Mouse (Mus musculus) lung, embryonic 16.5 days (tissue): ENCODE results near the gene Wdr11. TPM values are rescaled to one million over a fixed set of nuclear protein-coding genes. Genes with fewer than 3 reads are reported as not detected.

Experiments
- ATAC-seq: fragments of 200-750 bp; cut with Nextera tagmentation; 2 replicates; pipeline ENCODE4 v1.8.0; 2017; ENCODE audit warnings: low read depth, mild to moderate bottlenecking, moderate library complexity
- H3K27ac ChIP-seq: fragments of 300-500 bp; sonication (generic); 2 replicates; pipeline ENCODE4 v1.5.1; 2014; ENCODE audit warnings: mild to moderate bottlenecking, control low read depth, low read length
- H3K27me3 ChIP-seq: fragments of 300-500 bp; sonication (generic); 2 replicates; pipeline ENCODE4 v1.6.1; 2014; ENCODE audit warnings: low read depth, low read length, mixed read lengths; ENCODE audit not compliant: control insufficient read depth, insufficient read depth
- H3K36me3 ChIP-seq: fragments of 300-500 bp; sonication (generic); 2 replicates; pipeline ENCODE4 v1.6.1; 2014; ENCODE audit warnings: low read length; ENCODE audit not compliant: control insufficient read depth, insufficient read depth
- H3K4me1 ChIP-seq: fragments of 300-500 bp; sonication (generic); replicated peaks from 2 replicates; pipeline ENCODE4 v1.6.1; 2014; ENCODE audit warnings: low read length, mixed read lengths; ENCODE audit not compliant: control insufficient read depth, insufficient read depth
- H3K4me2 ChIP-seq: fragments of 300-500 bp; sonication (generic); 2 replicates; pipeline ENCODE4 v1.6.1; 2014; ENCODE audit warnings: low read depth, low read length, control low read depth
- H3K4me3 ChIP-seq: fragments of 300-500 bp; sonication (generic); 2 replicates; pipeline ENCODE4 v1.5.1; 2014; ENCODE audit warnings: mild to moderate bottlenecking, low read length, control low read depth
- H3K9ac ChIP-seq: fragments of 300-500 bp; sonication (generic); 2 replicates; pipeline ENCODE4 v1.6.1; 2014; ENCODE audit warnings: low read length, control low read depth
- H3K9me3 ChIP-seq: fragments of 300-500 bp; sonication (generic); 2 replicates; pipeline ENCODE4 v1.6.1; 2016; ENCODE audit warnings: low read length; ENCODE audit not compliant: control insufficient read depth
- WGBS: fragments of 180-500 bp; shearing (Covaris S2); extraction: QIAGEN DNeasy Blood & Tissue Kit; methylation state at CpG from one replicate; pipeline ENCODE4 v1.1.7; 2014; 5-methylcytosine and 5-hydroxymethylcytosine counted together
- polyA plus RNA-seq: library from polyadenylated mRNA; unstranded; fragments of >200 nt; fragmentation: Nextera tagmentation; extraction: Ambion mirVana; gene quantifications from 2 replicates; pipeline ENCODE4 v1.2.1, GENCODE M21; 2015

Gene Wdr11
- polyA plus RNA-seq, 1 experiment from 2014 or later: 38.4 TPM

DNA sequence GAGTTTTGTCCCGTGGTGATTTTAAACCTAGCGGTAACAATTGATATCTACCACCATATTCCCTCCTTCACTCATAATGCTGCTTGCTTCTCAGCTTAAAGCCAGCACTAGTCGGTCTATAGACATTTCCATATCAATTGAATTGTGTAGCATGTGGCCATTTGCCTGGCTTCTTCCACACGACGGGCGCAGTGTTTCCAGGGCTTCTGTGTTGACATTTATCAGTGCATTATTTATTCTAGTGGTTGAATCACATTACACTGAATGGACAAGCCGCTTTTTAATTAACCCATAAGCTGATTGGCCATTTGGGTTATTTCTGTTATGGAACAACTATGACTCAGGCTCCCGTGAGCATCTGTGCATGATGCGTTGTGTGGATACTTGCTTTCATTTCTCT, 82.1 kb downstream of the Wdr11 start:
- Histone ChIP-seq H3K4me3 (no peak overlapping the region), H3K27me3 (no peaks in the 10 kb centered on the region), H3K27ac (peak overlapping the region; percentile 89; the same call in 1 of the 2 replicates), H3K4me2 (no peak overlapping the region), H3K4me1 (peaks cover 30% of the 10 kb centered on the region), H3K9me3 (no peaks in the 10 kb centered on the region), H3K36me3 (no peaks in the 10 kb centered on the region), H3K9ac (no peak overlapping the region)
- 74% methylated on average over 9 of the region's 9 CpGs for WGBS
- no peak for ATAC-seq

DNA sequence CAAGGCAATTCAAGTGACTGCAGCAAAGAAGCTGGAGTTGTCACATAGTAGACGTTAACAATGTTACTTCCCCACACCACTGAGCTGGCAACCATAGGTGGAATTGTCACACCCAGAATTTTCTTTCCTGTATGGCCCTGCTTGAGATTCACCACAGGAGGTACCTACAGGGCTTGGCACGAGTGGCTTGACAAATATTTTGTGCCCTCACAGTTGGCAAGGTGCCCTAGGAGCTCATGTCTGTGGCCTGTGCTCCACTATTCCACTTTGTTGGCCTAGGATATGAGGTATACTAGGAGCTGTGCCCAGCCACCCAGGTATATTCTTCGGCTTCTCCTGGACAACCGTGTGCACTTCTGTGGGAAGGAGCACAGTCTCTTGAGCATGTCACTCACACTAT, 82.9 kb downstream of the Wdr11 start:
- WGBS: 53% methylated on average over 4 of the region's 4 CpGs
- H3K4me2 ChIP-seq: no peak overlapping the region
- no peak overlapping the region for H3K4me3 ChIP-seq
- peak overlapping the region; percentile 53 for H3K27ac ChIP-seq
- H3K4me1 ChIP-seq: peaks cover 36% of the 10 kb centered on the region
- no peak for ATAC-seq
- no peak overlapping the region for H3K9ac ChIP-seq
- no peaks in the 10 kb centered on the region for H3K9me3 ChIP-seq
- no peaks in the 10 kb centered on the region for H3K27me3 ChIP-seq
- no peaks in the 10 kb centered on the region for H3K36me3 ChIP-seq

- WGBS: 89% methylated on average over 6 of the region's 6 CpGs
- no peak overlapping the region for H3K9ac ChIP-seq
- H3K36me3 ChIP-seq: no peaks in the 10 kb centered on the region
- no peaks in the 10 kb centered on the region for H3K27me3 ChIP-seq
- H3K4me1 ChIP-seq: peaks cover 28% of the 10 kb centered on the region
- no peaks in the 10 kb centered on the region for H3K9me3 ChIP-seq
- H3K27ac ChIP-seq: no peak overlapping the region
- H3K4me2 ChIP-seq: no peak overlapping the region
- no peak overlapping the region for H3K4me3 ChIP-seq
- no peak for ATAC-seq
Observed at GRCm38 (mm10) chr7:129675852-129676251, 84.2 kb downstream of the Wdr11 start.

- Histone ChIP-seq H3K9me3 (no peaks in the 10 kb centered on the region), H3K27me3 (no peaks in the 10 kb centered on the region), H3K9ac (no peak overlapping the region), H3K27ac (no peak overlapping the region), H3K36me3 (no peaks in the 10 kb centered on the region), H3K4me3 (no peak overlapping the region), H3K4me1 (peaks cover 28% of the 10 kb centered on the region), H3K4me2 (no peak overlapping the region)
- ATAC-seq: no peak
- 74% methylated on average over 4 of the region's 4 CpGs for WGBS
Observed at GRCm38 (mm10) chr7:129677141-129677540, 85.5 kb downstream of the Wdr11 start.

DNA sequence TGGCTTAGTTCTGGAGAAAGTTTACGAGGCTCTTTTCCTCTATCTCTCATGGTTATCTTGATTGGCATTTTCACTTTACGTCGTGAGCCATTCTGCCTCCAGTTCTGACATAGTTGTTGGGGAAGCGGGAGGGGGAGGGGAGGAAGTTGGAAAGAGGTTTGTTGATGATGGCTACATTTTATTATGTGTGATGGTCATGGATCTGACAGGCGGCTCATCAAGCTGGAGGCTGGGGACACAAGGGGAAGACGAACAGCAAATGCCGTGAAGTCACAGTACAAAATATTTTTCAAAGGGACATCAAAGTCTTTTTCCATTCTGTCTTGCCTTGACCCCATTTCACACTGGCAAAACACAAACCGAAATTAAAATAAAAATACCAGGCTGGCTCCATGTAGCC, 86.8 kb downstream of the Wdr11 start:
- Histone ChIP-seq H3K4me1 (peaks cover 23% of the 10 kb centered on the region), H3K9me3 (no peaks in the 10 kb centered on the region), H3K4me2 (no peak overlapping the region), H3K36me3 (no peaks in the 10 kb centered on the region), H3K27ac (peak overlapping the region; percentile 75), H3K4me3 (no peak overlapping the region), H3K27me3 (no peaks in the 10 kb centered on the region), H3K9ac (no peak overlapping the region)
- WGBS: 28% methylated on average over 8 of the region's 8 CpGs
- ATAC-seq: peak; percentile 47

- Histone ChIP-seq H3K4me3 (no peak overlapping the region), H3K4me1 (peaks cover 20% of the 10 kb centered on the region), H3K27ac (peak overlapping the region; percentile 75), H3K4me2 (no peak overlapping the region), H3K9me3 (no peaks in the 10 kb centered on the region), H3K27me3 (no peaks in the 10 kb centered on the region), H3K36me3 (no peaks in the 10 kb centered on the region), H3K9ac (no peak overlapping the region)
- WGBS: 48% methylated on average over 8 of the region's 8 CpGs
- ATAC-seq: no peak
Observed at GRCm38 (mm10) chr7:129678972-129679371, 87.3 kb downstream of the Wdr11 start.

DNA sequence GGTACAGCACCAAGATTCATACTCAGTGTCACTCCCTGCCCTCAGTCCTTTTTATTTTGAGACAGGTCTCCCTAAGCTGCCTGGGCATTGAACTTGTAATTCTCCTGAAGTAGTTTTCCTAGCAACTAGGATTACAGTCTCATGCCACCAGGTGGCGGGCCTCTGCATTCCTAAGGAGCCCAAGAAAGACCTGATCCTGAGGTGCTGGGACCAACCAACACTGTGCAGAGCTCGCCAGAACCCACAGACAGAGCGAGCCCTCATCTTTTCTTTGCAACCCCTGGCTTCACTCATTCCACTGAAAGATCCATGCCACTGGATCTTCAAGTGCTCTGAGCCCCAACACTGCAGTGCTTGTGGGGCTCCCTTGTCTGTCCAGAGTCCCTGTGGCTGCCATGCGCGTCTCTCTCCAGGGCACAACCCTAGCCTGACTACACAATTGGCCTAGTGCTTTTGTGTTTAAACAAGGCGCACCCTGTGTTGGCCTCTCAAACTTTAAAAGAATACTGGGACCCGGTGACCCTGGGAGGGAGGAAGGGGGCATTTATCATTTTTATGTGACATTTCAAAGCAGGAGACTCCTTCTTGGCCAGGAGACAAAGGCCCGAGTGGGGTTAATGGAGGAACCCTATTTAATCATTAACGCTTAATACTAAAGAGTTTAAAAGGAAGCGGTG, 89.0 kb downstream of the Wdr11 start:
- Histone ChIP-seq H3K4me2 (no peak overlapping the region), H3K4me1 (peaks cover 20% of the 10 kb centered on the region), H3K9me3 (no peaks in the 10 kb centered on the region), H3K27ac (peak overlapping the region; percentile 43), H3K9ac (peak overlapping the region; percentile 3; the same call in 1 of the 2 replicates), H3K4me3 (no peak overlapping the region), H3K36me3 (no peaks in the 10 kb centered on the region), H3K27me3 (no peaks in the 10 kb centered on the region)
- WGBS: 29% methylated on average over 10 of the region's 10 CpGs
- peak; percentile 46 for ATAC-seq

- no peak overlapping the region for H3K4me2 ChIP-seq
- H3K9me3 ChIP-seq: no peaks in the 10 kb centered on the region
- no peak for ATAC-seq
- H3K4me3 ChIP-seq: no peak overlapping the region
- WGBS: 42% methylated on average over 3 of the region's 3 CpGs
- H3K27ac ChIP-seq: 0 out of 2 replicates have a peak overlapping the region, but pooled peaks have one; percentile 19
- H3K9ac ChIP-seq: no peak overlapping the region
- no peaks in the 10 kb centered on the region for H3K27me3 ChIP-seq
- H3K36me3 ChIP-seq: no peaks in the 10 kb centered on the region
- H3K4me1 ChIP-seq: peaks cover 30% of the 10 kb centered on the region
Observed at GRCm38 (mm10) chr7:129682525-129682924, 90.9 kb downstream of the Wdr11 start.

- no peak for ATAC-seq
- H3K4me3 ChIP-seq: no peak overlapping the region
- no peak overlapping the region for H3K4me2 ChIP-seq
- no peaks in the 10 kb centered on the region for H3K27me3 ChIP-seq
- H3K9me3 ChIP-seq: no peaks in the 10 kb centered on the region
- WGBS: 76% methylated on average over 5 of the region's 5 CpGs
- H3K36me3 ChIP-seq: no peaks in the 10 kb centered on the region
- no peak overlapping the region for H3K27ac ChIP-seq
- peaks cover 16% of the 10 kb centered on the region for H3K4me1 ChIP-seq
- no peak overlapping the region for H3K9ac ChIP-seq
Observed at GRCm38 (mm10) chr7:129685326-129685725, 93.7 kb downstream of the Wdr11 start.
